Mouse (Mus musculus): ENCODE results near the gene Fam57b.

- TF ChIP-seq CTCF (IDR thresholded peaks at IDR 0.05; ENCODE audit: low read depth) (no peak), EP300 (IDR thresholded peaks at IDR 0.05; ENCODE audit: low read depth) (no peak)
These were observed 26.5 kb downstream of the Fam57b start for GRCm38 (mm10) chr7:126823940-126824339.

Measured in heart, postnatal 0 days (tissue).